Comparison of ENCODE assay signal across 9 mouse cellular contexts in genomic region chr5:130048786-130049520, GRCm38 (mm10). TPM values are rescaled to one million over a fixed set of nuclear protein-coding genes. Genes with fewer than 3 reads are reported as not detected.
DNase-seq lines count a peak whose midpoint lies in the region; TF ChIP-seq lines count a peak whose summit lies in the region.
"Had no signal": no experiment of that assay in that cellular context is flagged by ENCODE, and none has a peak within 500 bp of the region (broad histone marks: within the 10 kb centered on the region; RNA-seq: fewer than 3 reads in every experiment).

No protein-coding gene starts in this region.

- no peaks in the 10 kb centered on the region for H3K27me3 ChIP-seq in small intestine, adult 2 months (ENCODE audit: control insufficient read depth, insufficient read depth, low read length)
- H3K27me3 ChIP-seq: Patski had no signal

- TF ChIP-seq CTCF in layer of hippocampus, adult 2 months (conservative IDR thresholded peaks at IDR 0.05) = no peak
- TF ChIP-seq CTCF in small intestine, adult 2 months (IDR thresholded peaks at IDR 0.05; ENCODE audit: extremely low read depth, insufficient read length, insufficient replicate concordance, low read depth, low read length) = no peak

- intact Hi-C loops in heart, postnatal 25 days (cut with DNase I) = loop anchor here (2.0 kb wide), 1 partner anchor 14 kb away; no protein-coding TSS in a partner anchor

- WGBS in small intestine, adult 2 months = 84% methylated on average over 15 of the region's 15 CpGs

- DNase-seq in layer of hippocampus, adult 2 months (ENCODE audit: low spot score in 2 of 2) = no peak
- DNase-seq in layer of hippocampus, adult 18-20 months (ENCODE audit: low spot score in 2 of 2) = no peak
- DNase-seq in gastrocnemius, postnatal 10 days = peak; percentile 38
- DNase-seq in heart, postnatal 25 days (ENCODE audit: low spot score) = peak; percentile 50
- DNase-seq in adrenal gland, postnatal 25 days = no peak
- DNase-seq in frontal cortex, adult 2 months (ENCODE audit: extremely low spot score in 1 of 2, low spot score in 1 of 2) = no peak
- DNase-seq: thymus, postnatal 36 days had no signal

- peaks cover 39% of the 10 kb centered on the region for H3K36me3 ChIP-seq in small intestine, adult 2 months (ENCODE audit: control insufficient read depth, insufficient read depth, low read length)

- TF ChIP-seq POLR2A in small intestine, adult 2 months (IDR thresholded peaks at IDR 0.05; ENCODE audit: low read depth, low read length) = no peak

- no peaks in the 10 kb centered on the region for H3K4me1 ChIP-seq in small intestine, adult 2 months (ENCODE audit: control insufficient read depth, insufficient read depth, insufficient read length, low read length)

- no peak overlapping the region for H3K4me3 ChIP-seq in layer of hippocampus, adult 2 months
- no peak overlapping the region for H3K4me3 ChIP-seq in small intestine, adult 2 months (ENCODE audit: low read depth, low read length)

- H3K27ac ChIP-seq in layer of hippocampus, adult 2 months = peak overlapping the region; percentile 8; the same call in 1 of the 2 replicates
- H3K27ac ChIP-seq in small intestine, adult 2 months (ENCODE audit: insufficient read depth, low read depth, low read length) = peak overlapping the region; percentile 13; the same call in 1 of the 2 replicates

RNA-seq across cellular contexts. Expression of gene Crcp, which starts 19.9 kb away (rescaled TPM):
- 10 to 100 TPM; 35.6 to 35.7 TPM for total RNA-seq in layer of hippocampus, adult 2 months (2021)
- total RNA-seq in layer of hippocampus, adult 18-20 months (2021) = 10 to 100 TPM; 37.0 to 39.3 TPM
- total RNA-seq in gastrocnemius, postnatal 10 days (2021) = 10 to 100 TPM; 14.5 to 16.5 TPM
- total RNA-seq in heart, postnatal 25 days (2021) = 10 to 100 TPM; 10.1 to 11.5 TPM
- 6.6 and 9.7 TPM in 2 replicates for polyA plus RNA-seq in small intestine, adult 2 months (2012; rRNA removed)
- total RNA-seq in adrenal gland, postnatal 25 days (2021) = 43.9 and 48.0 TPM in 2 replicates
- polyA plus RNA-seq in frontal cortex, adult 2 months (2012; rRNA removed) = 41.8 and 44.8 TPM in 2 replicates

RNA-seq across cellular contexts. Expression of gene Asl, which starts 19.9 kb away (rescaled TPM):
- total RNA-seq in layer of hippocampus, adult 2 months (2021) = 10 to 100 TPM; 18.2 to 27.3 TPM
- 10 to 100 TPM; 22.6 to 25.4 TPM for total RNA-seq in layer of hippocampus, adult 18-20 months (2021)
- total RNA-seq in gastrocnemius, postnatal 10 days (2021) = 10 to 100 TPM; 10.2 to 10.3 TPM
- 1 to 10 TPM; 4.8 to 6.3 TPM for total RNA-seq in heart, postnatal 25 days (2021)
- polyA plus RNA-seq in small intestine, adult 2 months (2012; rRNA removed) = 35.9 and 54.6 TPM in 2 replicates
- total RNA-seq in adrenal gland, postnatal 25 days (2021) = 116 and 167 TPM in 2 replicates
- 25.0 and 29.6 TPM in 2 replicates for polyA plus RNA-seq in frontal cortex, adult 2 months (2012; rRNA removed)

RNA-seq across cellular contexts. Expression of gene Tpst1, which starts 24.2 kb away (rescaled TPM):
- total RNA-seq in layer of hippocampus, adult 2 months (2021) = 10 to 100 TPM; 48.7 to 49.1 TPM
- 10 to 100 TPM; 47.8 to 48.9 TPM for total RNA-seq in layer of hippocampus, adult 18-20 months (2021)
- 10 to 100 TPM; 26.8 to 30.9 TPM for total RNA-seq in gastrocnemius, postnatal 10 days (2021)
- total RNA-seq in heart, postnatal 25 days (2021) = 10 to 100 TPM; 10.7 to 13.7 TPM
- 4.4 and 4.8 TPM in 2 replicates for polyA plus RNA-seq in small intestine, adult 2 months (2012; rRNA removed)
- 48.5 and 55.1 TPM in 2 replicates for total RNA-seq in adrenal gland, postnatal 25 days (2021)
- 32.1 and 34.5 TPM in 2 replicates for polyA plus RNA-seq in frontal cortex, adult 2 months (2012; rRNA removed)

RNA-seq across cellular contexts. Expression of gene Gusb, which starts 46.1 kb away (rescaled TPM):
- 10 to 100 TPM; 10.9 to 11.4 TPM for total RNA-seq in layer of hippocampus, adult 2 months (2021)
- 10 to 100 TPM in 1 of 2 experiments, 1 to 10 TPM in 1; 9.6 to 13.0 TPM for total RNA-seq in layer of hippocampus, adult 18-20 months (2021)
- total RNA-seq in gastrocnemius, postnatal 10 days (2021) = 10 to 100 TPM; 16.5 to 23.5 TPM
- total RNA-seq in heart, postnatal 25 days (2021) = 10 to 100 TPM; 12.3 to 13.4 TPM
- polyA plus RNA-seq in small intestine, adult 2 months (2012; rRNA removed) = 11.9 and 13.9 TPM in 2 replicates
- 55.0 and 62.3 TPM in 2 replicates for total RNA-seq in adrenal gland, postnatal 25 days (2021)
- 18.3 and 22.1 TPM in 2 replicates for polyA plus RNA-seq in frontal cortex, adult 2 months (2012; rRNA removed)

Comparison
In these comparisons a context has a peak if more than half of its experiments do, and no peak if none do; other contexts are left out.
1. DNase-seq: peak in gastrocnemius, postnatal 10 days (single experiment) and heart, postnatal 25 days (single experiment); none in layer of hippocampus, adult 2 months (0 of 2), layer of hippocampus, adult 18-20 months (0 of 2), adrenal gland, postnatal 25 days (single experiment) and frontal cortex, adult 2 months (0 of 2).